Mouse (Mus musculus): ENCODE data around the gene Cmtm8.

The Cmtm8 gene

DNA sequence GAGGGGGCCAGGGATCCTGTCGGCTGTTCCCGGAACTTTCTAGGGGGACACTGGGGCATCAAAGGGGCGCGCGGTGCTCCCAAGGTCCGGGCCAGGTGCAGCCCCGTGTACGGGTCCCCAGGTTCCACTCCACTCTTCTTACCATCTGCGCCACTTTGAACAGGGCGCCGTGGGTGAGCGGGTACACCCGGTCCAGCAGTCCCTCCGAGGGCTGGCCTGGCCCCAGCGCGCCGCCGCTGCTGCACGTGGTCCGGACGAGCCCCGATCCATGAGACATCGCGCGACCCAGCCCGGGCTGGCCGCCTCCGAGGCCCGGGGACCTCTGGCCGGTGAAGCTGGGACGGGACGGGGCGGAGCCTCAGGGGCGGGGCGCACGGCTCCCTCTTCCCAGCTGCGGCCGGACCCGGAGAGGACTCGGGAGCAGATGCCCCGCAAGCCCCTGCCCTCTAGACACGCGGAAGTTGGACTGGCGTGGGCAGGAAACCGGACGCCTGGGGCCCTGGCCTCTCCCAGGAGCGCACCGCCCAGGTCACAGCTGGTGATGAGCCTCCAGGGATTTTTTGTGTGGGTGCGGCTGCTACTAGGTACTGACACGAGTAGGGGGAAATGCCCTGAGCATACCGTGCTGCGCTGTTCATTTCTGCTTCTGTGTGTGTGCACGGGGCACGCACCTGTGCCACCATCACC is 62.3 kb downstream of the Cmtm8 start, which contains the start of gene Cmtm7:
Cmtm7 (minus strand) TSS at position 331 of the 687 bp plus-strand sequence.
- DNase-seq, result peak; percentile 85 to 93

DNA sequence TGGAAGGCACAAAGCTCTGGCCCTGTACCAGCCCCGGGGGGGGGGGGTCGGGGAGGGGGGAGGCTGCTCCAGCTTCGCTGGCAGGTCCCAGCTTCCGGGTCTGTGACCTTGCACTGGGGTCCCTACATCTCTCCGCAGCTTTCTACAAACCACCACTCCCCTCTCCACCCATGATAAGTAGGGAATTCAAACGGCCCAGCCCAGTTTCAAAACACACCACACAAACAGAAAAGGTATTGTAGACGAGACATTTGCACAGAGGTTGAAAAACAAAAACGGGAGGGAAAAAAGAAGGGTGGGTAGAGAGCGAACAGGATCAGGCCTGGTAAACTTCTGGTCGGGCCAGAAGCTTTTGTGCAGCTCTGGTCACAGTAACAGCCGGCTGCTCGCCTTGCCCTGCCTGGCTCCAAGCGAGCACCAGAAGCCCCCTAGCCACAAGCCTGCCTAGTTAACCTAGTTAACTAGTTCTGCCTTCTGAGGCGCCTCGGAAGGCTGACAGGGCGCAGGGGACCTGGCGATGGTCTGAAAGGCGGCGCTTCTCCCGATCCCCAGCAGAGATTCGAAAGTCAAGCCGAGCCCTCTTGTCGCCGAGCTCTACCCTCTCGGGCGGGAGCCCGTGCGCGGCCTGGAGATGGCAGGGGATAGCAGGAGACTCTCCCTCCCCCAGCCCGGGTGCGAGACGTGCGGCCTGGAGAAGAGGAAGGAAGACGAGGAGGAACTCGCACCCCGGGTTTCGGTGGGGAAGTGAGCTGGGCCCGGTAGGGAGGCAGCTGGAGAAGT is 63.0 kb downstream of the Cmtm8 start:
- DNase-seq, result peak in 1 of 2 experiments; percentile 63

DNA sequence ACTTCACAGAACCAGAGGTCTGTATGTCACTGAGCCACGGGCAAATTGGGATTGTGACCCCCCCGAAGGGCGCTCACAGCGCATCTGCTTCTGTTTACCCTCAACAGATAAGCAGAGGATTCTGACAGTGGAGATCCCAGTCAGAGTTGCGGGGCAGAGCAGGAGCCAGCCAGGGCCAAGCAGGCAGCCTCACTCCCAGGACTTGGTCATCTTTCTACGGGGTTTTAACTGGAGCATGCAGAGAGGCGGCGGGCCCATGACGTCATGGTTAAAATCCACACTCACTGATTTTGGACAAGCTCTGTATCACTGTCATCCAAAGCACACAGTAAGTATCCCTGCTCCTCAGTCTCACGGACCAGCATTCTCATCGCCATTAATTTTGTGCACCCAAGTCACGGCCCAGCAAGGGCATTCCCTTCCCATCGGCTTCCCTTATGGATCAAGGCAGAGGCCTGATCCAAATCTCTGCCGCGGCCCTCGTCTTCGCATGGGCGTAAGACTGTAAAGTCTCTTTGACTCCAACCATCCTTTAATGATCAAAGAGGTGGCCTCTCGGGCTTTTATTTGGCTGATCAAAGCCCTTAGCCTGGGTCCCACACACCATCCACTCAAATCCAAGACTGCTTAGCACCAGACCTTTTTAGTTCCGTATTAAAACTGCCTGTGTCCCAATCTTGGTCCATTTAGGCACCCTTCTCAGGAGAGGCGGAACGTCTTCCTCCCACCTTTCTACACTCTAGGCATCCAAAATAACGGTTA is 63.8 kb downstream of the Cmtm8 start:
- DNase-seq, result no peak

DNA sequence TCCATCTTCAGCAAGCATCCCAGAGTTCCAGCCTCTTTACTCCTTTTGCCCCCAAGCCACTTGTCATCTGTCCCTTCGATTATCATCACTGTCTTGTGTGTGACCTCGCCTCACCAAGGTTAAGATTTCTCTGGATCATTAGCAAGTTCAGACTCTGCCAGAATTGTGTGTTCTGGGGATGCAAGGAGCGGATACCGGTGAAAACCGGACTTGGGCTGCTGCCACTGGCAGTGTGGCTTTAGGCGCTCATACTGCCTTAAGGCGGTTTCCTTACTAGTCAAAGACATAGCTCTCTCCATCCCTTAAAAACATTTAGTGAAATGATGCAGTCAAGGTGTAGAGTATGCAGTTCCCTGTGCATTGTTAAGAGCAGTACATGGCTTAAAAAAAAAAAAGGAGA is 65.1 kb downstream of the Cmtm8 start:
- no peak for DNase-seq

DNA sequence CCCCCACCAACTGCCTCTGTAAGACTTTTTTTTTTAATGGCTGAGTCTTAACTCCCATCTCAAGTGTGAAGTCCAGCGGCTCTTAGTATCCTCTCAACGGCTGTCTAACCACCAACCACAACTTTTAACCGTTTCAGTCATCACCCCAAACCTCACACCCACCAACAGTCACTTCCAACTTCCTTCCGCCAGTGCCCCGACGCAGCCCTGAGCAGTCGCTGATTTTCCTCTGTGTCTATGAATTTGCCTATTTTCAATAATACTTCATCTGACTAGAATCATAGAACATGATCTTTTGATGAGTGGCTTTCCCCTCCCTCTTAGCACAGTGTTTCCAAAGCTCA is 65.9 kb downstream of the Cmtm8 start:
- no peak for DNase-seq

DNA sequence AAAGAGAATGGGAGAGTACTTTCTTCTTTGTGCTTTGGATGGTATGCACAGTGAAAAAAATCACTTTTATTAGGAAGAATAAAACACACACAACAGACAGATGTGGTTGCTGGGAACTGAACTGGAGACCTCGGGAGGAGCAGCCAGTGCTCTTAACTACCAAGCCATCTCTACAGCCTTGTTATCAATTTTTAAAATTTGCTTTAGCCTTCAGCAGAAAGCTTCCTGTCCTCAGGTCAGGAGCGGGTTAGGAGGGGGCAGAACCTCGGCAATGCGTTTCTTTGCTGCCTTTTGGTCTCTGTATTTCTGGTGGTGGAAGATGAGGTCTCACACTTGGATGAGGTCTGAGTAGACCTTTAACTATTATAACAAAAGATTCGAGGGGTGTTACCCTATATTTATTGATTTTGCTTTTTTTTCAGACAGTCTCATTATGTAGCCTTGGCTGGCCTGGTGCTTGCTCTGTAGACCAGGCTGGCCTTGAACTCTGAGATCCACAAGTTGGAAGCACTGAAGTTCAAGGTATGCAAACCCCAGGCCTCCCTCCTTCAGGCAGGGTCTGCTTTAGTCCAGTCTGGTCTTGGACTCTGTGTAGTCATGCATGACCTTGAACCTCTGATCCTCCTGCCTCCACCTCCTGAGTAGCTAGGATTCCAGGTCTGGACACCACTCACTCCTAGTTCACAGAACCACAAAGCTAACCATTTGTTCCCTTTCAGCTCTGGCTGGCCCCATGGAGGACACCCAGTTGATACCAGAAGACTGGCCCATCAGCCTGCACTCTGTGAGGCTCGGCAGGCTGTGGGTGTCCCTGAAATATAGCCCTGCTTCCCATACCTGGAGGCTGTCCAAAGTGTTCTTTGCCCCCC is 66.5 kb downstream of the Cmtm8 start:
- DNase-seq, result no peak

DNA sequence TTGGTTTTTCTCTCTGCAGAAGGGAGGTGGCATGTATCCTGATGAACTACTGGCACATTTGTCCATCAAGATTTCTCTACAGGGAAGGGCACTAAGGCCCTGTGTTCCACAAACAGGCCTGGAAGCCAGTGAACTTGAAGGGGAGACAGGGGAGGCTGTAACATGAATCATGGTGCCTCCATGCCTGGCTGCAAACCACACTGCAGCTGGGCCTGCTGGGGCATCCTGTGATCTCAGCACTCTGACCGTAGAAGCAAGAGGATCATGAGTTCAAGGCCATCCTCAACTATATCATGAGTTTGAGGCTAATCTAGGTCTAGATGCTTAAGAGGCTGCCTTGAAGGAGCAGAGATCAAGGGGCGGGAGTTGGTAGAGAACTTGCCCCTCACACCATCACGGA is 67.6 kb downstream of the Cmtm8 start:
- DNase-seq, result no peak

DNA sequence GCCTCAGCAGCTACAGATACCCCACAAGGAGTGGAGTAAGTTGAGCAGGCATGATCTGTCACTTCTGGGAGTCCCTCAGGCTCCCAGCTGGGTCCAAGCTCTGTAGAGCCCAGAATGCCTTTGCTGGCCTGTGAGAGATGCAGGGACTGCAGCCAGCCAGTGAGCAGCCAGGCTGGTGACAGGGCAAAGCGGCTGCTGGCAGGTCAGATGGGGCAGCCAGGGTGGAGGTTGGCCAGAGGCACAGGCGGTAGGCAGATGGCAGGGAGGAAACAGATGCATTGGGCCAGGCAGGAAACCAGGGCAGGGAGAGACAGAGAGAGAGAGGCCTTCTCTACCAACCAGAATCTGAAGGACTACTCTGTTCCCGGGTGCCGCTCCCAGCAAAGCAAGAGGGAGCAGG is 68.7 kb downstream of the Cmtm8 start:
- no peak for DNase-seq

DNA sequence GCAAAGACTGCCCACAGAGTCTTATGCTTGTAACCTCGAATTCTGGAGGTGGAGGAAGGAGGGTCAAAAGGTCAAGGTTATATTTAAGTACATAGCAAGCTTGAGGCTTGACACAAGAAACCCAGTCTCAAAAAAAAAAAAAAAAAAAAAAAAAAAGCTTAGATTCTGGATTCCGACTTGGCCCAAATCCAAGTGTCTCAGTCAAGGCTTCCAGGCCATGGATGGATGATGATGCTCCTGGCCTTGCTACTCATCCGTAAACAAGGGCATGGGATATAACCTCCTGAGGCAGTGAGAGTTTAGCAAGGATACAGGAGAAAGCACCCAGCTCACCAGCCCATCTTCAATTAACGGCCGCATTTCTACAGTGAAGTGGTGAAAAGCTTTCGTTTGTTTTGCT is 69.3 kb downstream of the Cmtm8 start:
- no peak for DNase-seq

DNA sequence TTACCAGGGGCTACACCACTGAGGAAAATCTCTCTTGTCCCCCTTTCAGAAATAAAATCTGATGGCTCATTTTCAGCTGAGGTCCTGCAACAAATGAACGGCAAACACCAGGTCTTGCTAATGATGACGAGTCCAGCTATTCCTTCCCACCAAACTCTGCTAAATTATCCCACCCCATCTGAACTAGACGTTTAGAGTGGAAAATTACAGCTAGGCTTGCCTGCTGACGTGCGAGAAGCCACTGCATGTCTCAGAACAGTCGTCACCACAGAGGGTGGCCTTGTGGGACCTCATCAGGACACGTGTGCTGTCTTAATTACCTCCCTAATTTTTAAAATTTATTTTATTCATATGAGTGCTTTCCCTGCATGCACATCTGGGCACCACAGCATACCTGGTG is 72.4 kb downstream of the Cmtm8 start:
- no peak for DNase-seq

DNA sequence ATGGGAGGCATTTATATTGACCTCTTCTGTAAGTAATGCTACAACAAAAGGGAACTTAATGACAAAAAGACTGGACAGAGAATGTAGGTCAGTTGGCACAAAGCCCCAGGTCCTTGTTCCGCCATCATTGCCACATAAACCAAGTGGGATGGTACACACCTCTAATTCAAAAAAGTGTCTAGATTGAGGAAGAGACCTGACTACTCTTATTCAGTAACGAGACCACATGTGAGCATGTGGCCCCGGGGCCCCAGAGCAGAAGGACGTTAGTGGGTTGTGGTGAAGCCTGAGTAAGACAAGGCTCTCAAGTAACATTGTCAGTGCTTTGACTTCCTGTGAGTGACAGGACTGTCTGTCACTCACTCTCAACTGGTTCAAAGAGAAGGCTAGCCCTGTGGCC is 73.7 kb downstream of the Cmtm8 start:
- DNase-seq, result no peak

DNA sequence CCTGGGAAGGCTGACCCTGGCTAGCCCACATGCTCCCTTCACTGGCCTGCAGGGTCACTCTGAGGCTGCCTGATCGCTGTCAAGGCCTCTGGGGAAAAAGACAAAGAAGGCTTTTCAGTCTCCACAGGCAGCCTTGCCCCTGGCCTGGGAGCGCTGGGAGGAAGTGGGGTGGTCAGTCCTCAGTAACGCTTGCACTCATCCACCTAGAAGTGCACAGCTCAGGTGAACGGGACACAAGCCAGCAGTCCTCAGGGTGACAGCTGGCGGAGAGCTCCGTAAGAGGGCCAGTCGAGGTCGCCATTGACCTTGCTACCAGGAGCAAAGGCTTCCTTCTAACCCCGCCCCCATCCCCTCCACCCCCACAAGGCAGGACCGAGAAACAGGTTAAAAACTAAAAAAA is 75.9 kb downstream of the Cmtm8 start:
- peak in 1 of 2 experiments; percentile 38 for DNase-seq

DNA sequence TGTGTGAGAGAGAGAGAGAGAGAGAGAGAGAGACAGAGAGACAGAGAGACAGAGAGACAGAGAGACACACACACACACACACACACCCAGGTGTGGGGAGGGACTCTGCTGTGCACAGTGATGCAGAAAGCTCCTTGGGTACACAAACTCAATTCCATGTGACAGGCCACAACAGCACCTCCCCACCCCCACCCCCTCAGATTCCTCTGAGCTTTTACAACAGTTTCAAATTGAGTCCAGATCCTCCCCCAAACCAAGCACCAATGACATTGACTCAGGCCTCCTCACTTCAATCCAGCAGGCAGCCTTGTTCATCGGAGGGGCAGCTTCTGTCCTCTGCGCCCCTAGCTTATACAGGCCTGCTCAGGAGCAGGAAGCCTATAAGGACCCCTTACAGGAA is 76.4 kb downstream of the Cmtm8 start:
- no peak for DNase-seq

DNA sequence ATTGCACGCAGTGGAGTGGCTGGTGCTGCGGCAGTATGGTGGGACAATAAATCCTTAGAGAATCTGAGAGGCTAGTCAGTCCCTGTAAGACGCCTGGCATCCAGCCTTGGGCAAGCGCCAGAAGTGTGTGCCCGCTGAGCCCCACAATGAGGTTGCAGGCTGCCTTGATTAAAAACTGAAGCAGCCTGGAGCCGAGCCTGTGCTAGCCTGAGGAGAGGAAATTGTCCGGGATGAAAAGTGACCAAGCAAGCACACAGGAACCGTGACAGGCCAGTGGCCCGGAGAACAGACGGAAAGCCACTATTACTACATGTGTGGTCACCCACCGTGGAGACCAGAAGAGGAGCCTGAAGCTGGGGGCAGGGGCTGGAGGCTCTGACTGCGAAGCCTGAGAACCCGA is 76.9 kb downstream of the Cmtm8 start:
- DNase-seq, result peak in 1 of 2 experiments; percentile 48

DNA sequence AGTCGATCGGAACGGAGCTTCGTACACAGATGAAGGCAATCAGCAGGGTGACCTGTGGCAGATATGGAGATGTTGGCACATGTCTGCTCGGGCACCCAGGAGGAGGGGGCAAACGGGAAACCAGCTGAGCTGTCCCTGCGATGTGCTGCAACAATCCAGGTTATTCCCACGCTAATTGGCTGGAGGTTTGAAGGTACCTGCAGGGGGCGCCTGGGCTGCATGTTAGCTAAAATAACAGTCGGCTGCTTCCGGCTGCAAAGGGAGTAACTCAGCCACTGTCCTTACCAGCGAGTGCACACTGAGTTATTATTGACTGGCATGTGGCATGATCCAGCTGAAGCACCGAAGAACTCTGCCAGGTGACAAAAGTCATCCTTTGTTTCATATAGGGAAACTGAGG is 80.6 kb downstream of the Cmtm8 start:
- peak in 1 of 2 experiments; percentile 81 for DNase-seq

DNA sequence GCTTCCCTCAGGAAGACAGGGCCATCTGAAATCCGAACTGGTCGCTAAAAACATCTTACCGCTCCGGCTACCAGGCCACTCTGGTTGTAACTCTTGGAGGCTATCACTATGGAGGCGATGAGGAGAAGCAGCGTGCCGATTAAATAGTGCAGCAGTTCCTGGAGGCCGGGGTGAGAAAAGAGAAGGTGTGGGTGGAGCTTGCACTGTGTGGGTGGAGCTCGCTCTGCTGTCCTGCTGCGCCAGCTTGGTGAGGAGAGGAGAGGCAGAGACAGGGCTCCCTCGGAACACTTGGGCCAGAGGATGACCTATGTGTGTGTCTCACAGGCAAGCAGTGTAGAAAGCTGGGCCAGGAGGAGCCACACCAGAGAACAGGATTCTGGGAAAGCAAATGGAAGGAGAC is 82.1 kb downstream of the Cmtm8 start:
- DNase-seq, result no peak

DNA sequence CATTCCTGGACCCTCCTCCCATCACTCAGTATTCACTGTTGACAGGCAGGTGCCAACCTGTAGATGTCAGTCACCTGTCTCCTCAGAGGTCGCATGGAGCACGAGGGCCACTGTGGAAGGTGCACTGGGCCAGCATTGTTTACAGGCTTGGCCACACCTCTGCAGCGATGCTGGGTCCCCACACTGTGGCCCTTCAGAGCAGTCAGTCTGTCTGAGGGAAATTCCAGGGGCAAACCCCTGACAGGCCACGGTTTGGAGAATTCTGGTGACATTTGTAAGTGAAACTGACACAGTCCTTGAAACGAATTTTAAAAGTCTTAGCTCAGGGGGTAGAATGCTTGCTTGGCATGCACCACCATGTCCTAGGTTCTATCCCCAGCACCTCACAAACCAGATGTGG is 83.6 kb downstream of the Cmtm8 start:
- no peak for DNase-seq

DNA sequence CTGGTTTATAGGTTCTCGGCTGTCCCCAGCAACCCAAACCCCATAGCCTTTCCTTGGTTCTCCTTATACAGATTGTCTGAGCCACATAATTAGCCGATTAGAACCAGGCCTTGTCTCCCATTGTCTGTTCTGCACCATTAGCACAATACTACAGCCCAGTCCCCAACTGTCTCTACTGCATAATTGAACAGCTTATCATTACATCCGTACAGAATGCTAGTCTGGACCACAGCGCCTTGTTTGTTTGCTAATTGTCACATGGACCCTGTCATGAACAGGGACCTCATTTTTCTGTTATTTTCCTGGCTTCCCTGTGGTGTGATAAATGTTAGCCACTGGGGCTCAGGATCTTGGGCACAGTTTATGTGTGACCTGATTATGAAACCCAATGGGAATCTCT is 84.1 kb downstream of the Cmtm8 start:
- no peak for DNase-seq

DNA sequence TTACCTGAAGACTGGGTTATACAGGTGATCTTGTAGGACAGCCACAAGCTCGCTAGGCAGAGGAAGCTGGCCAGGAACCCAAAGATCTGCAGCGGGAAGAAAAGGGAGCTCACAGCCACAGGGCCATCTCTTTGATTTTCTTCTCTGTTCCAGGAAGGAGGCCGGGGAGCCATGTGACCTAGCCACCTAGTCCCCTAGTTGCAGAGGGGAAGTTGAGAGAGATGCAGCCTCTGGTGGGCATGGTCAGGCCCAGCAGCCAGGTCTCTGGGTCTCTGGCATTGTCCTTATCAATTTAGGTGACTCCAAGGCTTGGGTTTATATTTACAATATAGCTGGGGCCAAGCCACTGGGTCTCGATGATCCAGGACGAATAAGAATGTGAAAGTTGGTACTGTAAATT is 85.2 kb downstream of the Cmtm8 start:
- DNase-seq, result no peak

DNA sequence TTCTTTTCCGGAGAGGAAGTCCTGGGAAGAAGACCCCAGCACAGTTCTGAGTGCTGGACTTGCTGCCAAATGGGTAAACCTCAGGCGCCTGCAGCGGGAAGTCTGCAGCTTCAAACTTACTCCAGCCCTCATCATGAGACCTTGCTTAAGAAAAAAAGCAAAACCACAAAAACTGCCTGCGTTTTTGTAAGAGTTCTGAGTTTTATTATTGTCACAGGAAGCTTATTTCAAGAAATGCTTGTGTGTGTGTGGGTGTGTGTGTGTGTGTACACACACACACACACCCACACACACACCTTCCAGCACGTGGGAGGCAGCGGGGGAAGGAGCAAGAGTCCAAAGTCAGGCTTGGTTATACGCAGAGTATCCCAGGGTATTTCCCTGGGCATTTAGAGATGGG is 85.7 kb downstream of the Cmtm8 start:
- no peak for DNase-seq

DNA sequence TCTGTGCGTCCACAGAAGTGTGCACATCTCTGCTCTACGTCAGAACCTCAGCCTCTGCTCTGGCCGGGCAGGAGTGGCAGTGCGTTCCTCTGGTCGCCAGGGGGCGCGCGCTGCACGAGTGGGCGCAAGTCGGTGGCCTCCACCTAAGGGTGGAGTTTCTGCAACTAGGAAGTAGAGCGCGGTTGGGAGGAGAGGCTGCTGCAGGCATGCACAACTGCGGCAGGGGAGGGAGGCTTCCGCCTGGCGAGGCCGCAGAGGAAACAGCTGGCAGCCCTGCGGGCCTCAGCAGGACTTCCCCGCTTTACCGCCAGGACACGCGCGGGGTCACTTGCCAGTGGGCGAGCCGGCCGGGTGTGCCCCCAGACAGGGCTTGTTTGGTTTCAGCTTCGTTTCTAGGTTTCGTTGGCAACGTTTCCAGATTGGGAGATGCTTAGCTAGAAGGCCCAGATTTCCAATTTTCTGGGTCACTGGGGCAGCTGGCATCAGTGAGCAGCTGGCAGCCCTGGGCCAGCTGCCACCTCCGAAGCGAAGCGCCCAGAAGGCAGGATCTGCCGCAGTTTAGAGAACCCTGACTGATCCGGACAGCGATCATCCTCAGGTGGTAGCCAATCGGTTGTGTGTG is 91.0 kb downstream of the Cmtm8 start:
- peak; percentile 93 to 96 for DNase-seq

DNA sequence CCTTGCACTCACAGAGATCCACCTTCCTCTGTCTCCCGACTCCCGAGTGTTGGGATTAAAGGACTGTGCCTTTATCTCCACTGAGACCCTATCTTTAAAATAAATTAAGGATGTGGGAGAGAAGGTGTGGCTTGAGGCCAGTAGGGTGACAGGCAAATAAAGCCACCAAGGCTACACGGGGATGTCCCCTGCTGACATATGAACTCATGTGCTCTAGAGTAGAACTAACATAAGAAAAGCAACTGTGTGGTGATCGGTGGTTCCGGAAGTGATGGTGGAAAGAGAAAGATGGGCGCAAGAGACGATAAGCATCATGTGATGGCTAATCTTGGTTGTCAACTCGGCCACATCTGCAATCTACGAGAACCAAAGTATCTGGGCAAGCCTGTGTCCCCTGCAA is 91.6 kb downstream of the Cmtm8 start:
- no peak for DNase-seq
